Mouse (Mus musculus) limb, embryonic 10.5 days (tissue): ENCODE data around the gene Slfn2. TPM values are rescaled to one million over a fixed set of nuclear protein-coding genes. Genes with fewer than 3 reads are reported as not detected.

Experiments
- DNase-seq: peaks from one replicate; pipeline ENCODE4 v3.0.0-alpha.2; 2017; ENCODE audit warnings: low spot score
- H3K27ac ChIP-seq: fragments of 300-500 bp; sonication (generic); 2 replicates; pipeline ENCODE4 v1.5.1; 2016; ENCODE audit warnings: mild to moderate bottlenecking
- H3K27me3 ChIP-seq: fragments of 300-500 bp; sonication (generic); 2 replicates; pipeline ENCODE4 v1.6.1; 2016; ENCODE audit warnings: low read depth, mild to moderate bottlenecking; ENCODE audit not compliant: poor library complexity, severe bottlenecking
- H3K36me3 ChIP-seq: fragments of 300-500 bp; sonication (generic); 2 replicates; pipeline ENCODE4 v1.6.1; 2016; ENCODE audit warnings: mild to moderate bottlenecking, moderate library complexity
- H3K4me1 ChIP-seq: fragments of 300-500 bp; sonication (generic); 2 replicates; pipeline ENCODE4 v1.6.1; 2016
- H3K4me3 ChIP-seq: fragments of 300-500 bp; sonication (generic); 2 replicates; pipeline ENCODE4 v1.5.1; 2016; ENCODE audit warnings: mild to moderate bottlenecking, moderate library complexity
- H3K9me3 ChIP-seq: fragments of 300-500 bp; sonication (generic); replicated peaks from 2 replicates; pipeline ENCODE4 v1.6.1; 2016; ENCODE audit warnings: mild to moderate bottlenecking
- WGBS: fragments of 180-500 bp; shearing (Covaris S2); methylation state at CpG from one replicate; pipeline ENCODE4 v1.1.7; 2016; 5-methylcytosine and 5-hydroxymethylcytosine counted together
- polyA plus RNA-seq: library from polyadenylated mRNA; unstranded; fragments of >200 nt; fragmentation: Nextera tagmentation; extraction: Ambion mirVana; gene quantifications from 2 replicates; pipeline ENCODE4 v1.2.1, GENCODE M21; 2016

The Slfn2 gene
- polyA plus RNA-seq, 1 experiment from 2014 or later = 1.2 TPM

DNA sequence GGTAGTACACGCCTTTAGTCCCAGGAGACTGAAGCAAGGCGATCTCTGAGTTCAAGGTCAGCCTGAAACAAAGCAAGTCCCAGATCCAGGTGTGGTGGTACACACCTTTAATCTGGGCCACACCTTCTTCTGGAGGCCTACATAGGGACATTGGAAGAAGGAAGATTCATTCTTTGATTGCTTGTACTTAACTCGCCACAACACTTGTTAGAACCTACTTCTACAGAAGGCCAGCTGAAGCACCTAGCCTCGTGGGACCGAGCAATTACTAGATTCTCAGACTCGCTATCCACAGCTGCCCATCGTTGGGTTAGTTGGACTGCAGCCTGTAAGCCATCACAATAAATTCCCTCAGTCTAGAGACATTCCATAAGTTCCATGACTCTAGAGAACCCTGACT, 3.1 kb upstream of the Slfn2 start:
- WGBS = 84% methylated on average over 7 of the region's 7 CpGs
- H3K27me3 ChIP-seq = peaks cover 12% of the 10 kb centered on the region; the same call in 1 of the 2 replicates
- H3K27ac ChIP-seq = no peak overlapping the region
- H3K9me3 ChIP-seq = no peaks in the 10 kb centered on the region
- H3K4me3 ChIP-seq = no peak overlapping the region
- no peak for DNase-seq
- H3K36me3 ChIP-seq = no peaks in the 10 kb centered on the region
- H3K4me1 ChIP-seq = no peaks in the 10 kb centered on the region

DNA sequence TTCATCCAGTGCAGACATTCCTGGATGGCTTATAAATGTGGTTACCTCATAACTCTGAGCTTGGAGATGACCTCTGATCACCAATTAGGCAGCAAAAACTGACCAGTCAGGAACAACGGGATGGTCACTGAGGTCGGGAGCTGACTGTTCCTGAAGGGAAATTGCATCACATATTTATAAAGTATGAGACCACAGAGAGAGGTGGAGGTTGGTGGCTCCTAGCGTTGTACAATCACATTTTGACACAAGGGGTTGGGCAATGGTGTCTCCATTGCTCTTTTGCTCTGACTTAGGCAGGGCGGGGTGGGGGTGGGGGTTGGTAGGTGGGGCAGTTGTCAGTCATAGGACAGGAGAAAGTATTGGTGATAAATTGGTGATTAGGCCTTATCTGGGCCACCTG, 1.8 kb upstream of the Slfn2 start:
- no peak for DNase-seq
- 83% methylated on average over 4 of the region's 4 CpGs for WGBS
- Histone ChIP-seq H3K4me1 (no peaks in the 10 kb centered on the region), H3K9me3 (no peaks in the 10 kb centered on the region), H3K4me3 (no peak overlapping the region), H3K27me3 (peaks cover 12% of the 10 kb centered on the region; the same call in 1 of the 2 replicates), H3K27ac (no peak overlapping the region), H3K36me3 (no peaks in the 10 kb centered on the region)

DNA sequence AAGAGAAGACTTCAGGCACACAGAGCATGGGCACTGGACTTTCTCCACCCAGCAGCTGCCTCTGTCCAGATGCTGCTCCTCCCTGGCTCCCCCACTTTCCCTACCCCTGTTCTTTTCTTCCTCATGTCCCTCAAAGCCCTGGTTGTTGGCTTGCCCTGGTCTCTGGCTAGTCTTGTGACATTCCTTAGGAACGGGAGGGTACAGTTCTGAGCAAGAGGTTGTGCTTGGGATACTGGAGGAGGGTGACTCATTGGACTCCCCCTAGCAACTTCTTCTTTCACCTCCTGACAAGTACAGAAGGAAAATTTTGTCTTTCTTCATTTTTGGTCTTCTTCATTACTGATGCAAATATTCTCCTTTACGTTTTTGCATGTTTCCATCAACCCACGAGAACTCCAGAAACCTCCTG, 967 bp upstream of the Slfn2 start:
- Histone ChIP-seq H3K9me3 (no peaks in the 10 kb centered on the region), H3K27ac (no peak overlapping the region), H3K27me3 (peaks cover 12% of the 10 kb centered on the region; the same call in 1 of the 2 replicates), H3K4me3 (no peak overlapping the region), H3K4me1 (no peaks in the 10 kb centered on the region), H3K36me3 (no peaks in the 10 kb centered on the region)
- WGBS = 64% methylated on average over 3 of the region's 3 CpGs
- no peak for DNase-seq

DNA sequence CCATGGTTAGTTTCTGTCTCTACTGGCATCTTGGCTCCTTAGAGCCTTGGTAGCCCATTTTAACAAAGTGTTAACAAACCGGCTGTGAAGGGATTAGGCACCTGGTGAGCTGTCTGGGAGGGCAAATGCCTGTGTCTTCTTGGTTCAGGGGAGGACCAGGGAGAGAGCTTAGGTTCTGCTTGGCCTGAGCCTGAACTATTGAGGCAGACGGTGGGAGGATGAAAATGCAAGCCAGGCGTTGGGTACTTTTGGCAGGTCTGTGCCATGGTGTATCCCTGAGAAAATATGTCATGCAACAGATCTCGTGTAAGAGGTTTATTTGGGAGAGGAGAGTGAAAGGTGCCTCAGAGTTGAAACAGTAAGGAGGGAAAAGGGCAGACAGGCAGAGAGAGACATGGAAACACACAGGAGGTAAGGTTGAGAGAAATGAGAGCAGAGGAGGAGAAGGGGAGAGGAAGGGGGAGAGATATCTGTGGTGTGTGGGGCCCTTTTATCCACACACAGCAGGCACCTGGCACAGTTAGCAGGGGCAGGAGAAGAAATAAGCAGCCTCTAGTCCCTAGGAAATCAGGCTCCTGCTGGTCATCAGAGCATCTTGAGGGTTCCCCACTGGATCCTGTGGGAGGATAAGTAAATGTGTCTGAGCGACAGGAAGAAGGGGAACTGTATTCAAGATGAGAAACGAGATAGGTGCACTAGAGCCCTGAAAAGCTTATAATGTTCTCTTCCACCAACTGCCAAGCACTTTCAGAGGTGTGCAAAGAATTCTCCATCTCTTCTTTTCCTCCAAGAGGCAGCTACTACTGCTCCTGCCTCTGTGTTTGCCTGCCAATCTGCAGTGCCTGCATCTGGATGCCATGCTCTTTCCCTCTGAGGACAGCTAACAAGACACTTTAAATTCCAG, 781 bp downstream of the Slfn2 start:
- WGBS = 26% methylated on average over 6 of the region's 6 CpGs
- no peak overlapping the region for H3K27ac ChIP-seq

DNA sequence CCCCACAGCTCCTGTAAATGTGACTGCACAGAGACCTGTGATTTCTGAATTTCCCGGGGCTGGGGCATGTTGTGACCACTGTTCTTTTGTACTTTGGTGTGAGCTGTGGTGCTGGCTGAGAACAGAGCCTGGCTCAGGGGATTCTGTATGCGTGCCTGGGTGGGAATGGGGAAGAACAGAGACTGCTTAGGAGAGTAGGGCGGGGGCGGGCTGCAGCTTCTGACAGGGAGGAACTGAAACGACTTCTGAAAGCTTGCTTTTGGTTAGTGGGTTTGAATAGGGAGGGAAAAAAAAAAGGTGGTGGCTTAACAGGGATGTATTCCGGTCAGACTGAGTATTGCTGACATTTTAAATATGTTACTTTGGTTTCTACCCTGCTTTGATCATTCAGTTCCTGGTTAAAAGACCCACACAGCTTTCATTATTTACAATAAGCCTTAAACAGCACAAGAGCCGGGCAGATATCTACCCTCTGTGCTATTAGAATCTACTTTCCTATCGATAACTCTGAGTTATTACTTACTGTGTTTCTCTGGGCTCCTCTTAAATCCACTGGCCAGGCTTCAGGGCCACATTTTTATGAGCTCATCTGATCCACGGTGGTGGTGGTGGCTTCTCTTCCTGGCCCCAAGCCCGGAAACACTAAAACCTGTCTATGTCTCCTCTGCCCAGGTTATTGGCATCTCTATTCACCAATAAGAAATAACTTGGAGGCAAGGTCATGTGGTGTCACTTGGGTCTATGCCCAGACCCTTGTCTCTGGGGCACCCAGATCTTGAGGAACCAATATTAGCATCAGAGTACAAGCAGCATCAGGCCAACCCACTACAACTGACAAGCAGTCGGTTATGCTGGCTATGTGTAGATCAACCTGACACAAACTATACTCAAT, 2.0 kb downstream of the Slfn2 start:
- Histone ChIP-seq H3K27me3 (peaks cover 12% of the 10 kb centered on the region; the same call in 1 of the 2 replicates), H3K27ac (no peak overlapping the region), H3K4me1 (no peaks in the 10 kb centered on the region), H3K36me3 (no peaks in the 10 kb centered on the region), H3K4me3 (no peak overlapping the region), H3K9me3 (no peaks in the 10 kb centered on the region)
- 58% methylated on average over 11 of the region's 11 CpGs for WGBS
- DNase-seq = no peak

More for the DNA sequence above, 781 bp downstream of the Slfn2 start:
- Histone ChIP-seq H3K4me3 (no peak overlapping the region), H3K9me3 (no peaks in the 10 kb centered on the region), H3K4me1 (no peaks in the 10 kb centered on the region), H3K27me3 (peaks cover 12% of the 10 kb centered on the region; the same call in 1 of the 2 replicates), H3K36me3 (no peaks in the 10 kb centered on the region)
- DNase-seq = no peak

DNA sequence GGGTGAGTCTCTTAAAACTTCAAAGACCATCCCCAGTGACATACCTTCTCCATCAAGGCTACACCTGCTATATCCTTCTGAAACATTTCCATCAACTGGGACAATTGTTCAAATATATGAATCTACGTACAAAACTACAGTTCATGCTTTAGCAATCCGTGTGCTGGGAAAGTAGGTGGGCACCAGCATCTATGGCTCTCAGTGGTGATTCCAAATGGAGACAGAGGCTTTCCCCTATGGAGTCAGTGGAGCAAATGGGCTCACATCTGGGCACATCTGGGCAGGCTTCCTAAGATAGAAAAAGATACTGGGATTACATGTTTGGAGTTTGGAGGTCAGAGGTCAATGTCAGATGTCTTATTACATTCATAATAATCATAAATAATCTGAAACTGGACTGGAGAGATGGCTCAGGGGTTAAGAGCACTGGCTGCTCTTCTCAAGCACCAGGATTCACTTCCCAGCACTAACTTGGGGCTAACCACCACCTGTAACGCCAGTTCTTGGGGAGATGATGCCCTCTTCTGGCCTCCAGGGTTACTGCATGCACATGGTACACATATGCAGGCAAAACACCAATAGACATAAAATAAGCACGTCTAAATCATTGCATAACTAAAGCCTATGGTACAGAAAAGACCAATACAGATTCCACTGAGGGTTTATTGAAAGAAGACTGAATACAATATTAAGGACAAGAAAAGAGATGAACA, 3.2 kb downstream of the Slfn2 start:
- peaks cover 12% of the 10 kb centered on the region; the same call in 1 of the 2 replicates for H3K27me3 ChIP-seq
- H3K27ac ChIP-seq = no peak overlapping the region
- DNase-seq = no peak
- 75% methylated on average over 4 of the region's 4 CpGs for WGBS
- H3K4me3 ChIP-seq = no peak overlapping the region
- no peaks in the 10 kb centered on the region for H3K4me1 ChIP-seq
- H3K36me3 ChIP-seq = no peaks in the 10 kb centered on the region
- no peaks in the 10 kb centered on the region for H3K9me3 ChIP-seq

DNA sequence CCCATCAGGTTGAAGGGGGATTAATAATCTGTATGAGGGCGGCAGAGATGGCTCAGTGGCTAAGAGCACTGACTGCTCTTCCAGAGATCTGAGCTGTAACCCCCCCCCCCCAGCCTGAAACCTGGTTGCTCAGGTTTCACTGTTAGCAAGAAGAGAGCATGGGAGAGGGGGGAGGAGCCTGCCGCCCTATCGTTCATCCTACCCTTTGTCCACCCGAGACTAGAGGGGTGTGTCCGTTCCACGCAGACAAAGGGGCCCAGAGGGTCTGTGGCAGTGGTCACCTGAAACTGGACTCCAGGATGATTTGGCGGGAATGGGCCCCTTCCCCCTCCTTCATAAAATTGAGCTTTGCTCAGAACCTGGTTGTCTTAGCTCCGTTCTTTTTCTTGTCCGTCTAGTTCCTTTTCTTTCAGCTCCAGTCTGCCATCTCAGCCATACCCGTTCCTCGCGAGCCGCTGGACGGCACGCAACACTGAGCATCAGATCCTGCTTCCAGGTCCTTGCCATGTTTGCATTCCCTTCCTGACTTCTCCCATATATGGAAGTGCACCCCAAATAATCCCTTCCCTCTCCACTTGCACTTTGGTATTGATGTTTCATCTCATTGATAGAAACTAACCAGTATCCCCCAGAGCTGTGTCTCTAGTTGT, 5.5 kb downstream of the Slfn2 start:
- Histone ChIP-seq H3K27me3 (peaks cover 7% of the 10 kb centered on the region; the same call in 1 of the 2 replicates), H3K9me3 (no peaks in the 10 kb centered on the region), H3K36me3 (no peaks in the 10 kb centered on the region), H3K4me3 (no peak overlapping the region), H3K27ac (no peak overlapping the region), H3K4me1 (no peaks in the 10 kb centered on the region)
- DNase-seq = no peak
- 91% methylated on average over 15 of the region's 15 CpGs for WGBS

DNA sequence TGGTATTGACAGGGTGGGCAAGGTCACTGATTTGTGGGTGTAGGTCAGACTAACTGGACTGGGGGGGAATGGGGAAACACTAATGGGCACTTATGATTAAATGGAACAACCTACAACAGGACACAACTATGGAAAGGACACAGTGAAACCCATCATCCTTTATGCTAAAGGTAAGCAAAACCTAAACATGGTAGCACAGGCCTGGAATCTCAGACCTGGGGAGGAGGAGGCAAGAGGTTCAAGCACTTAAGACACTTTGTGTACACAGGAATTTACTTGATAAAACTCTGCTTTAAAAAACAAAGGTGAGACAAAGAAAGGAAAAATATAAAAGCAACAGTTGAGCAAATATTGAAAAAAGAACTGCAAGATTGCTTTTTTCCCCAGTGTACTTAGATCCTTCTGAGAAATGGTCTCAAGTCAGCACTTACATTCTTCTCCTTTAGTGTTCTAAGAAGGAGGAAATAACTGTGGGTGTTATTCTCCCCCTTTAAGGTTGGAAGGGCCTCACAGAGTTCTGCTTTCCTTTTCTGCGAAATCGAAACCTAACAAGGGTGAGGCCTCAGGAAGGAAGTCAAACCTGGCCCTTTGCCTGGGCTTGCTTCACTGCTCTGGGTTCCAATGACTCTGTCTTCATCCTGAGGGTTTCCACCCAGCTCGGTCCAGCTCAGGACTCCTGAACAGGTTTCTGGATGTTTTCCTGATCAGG, 13.0 kb downstream of the Slfn2 start:
- WGBS = 81% methylated on average over 3 of the region's 3 CpGs
- no peaks in the 10 kb centered on the region for H3K4me1 ChIP-seq
- no peaks in the 10 kb centered on the region for H3K36me3 ChIP-seq
- no peak overlapping the region for H3K27ac ChIP-seq
- H3K9me3 ChIP-seq = no peaks in the 10 kb centered on the region
- no peak overlapping the region for H3K4me3 ChIP-seq
- no peaks in the 10 kb centered on the region for H3K27me3 ChIP-seq
- peak; percentile 25 for DNase-seq

DNA sequence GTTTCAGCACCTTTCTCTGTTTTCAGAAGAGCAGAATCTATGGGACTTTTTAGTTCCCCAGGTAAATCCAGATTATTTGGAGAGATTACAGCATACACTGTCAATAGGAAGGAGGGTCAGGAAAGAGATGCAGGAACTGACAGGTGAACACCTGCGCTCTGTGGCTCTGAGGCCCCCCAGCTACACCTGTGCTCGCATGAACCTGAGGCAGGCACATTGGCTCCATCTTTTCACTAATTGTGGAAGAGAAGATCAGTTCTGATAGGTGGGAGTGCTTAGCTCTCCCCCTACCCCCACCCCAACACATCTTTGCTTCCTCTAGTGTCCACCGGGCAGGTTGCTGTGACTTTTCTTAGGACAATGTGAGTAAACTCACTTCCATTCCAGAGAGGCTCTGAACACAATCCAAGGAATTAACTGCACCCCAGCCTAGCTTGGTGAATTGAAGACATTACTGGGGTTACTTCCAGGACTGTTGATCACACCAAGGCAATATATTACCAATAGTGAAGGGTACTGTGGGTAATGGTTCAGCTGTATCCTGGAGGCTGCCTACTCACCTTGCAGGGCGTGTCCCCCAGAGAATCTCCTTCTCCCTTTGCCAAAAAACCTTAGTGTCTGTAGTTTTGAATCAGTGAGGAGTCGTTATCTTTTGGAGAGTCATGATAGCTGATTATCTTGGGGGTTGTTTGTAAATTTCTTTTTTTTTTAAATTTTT, 13.7 kb downstream of the Slfn2 start:
- no peak overlapping the region for H3K27ac ChIP-seq
- WGBS = 88% methylated on average over 5 of the region's 5 CpGs
- H3K4me3 ChIP-seq = no peak overlapping the region
- no peaks in the 10 kb centered on the region for H3K27me3 ChIP-seq
- H3K36me3 ChIP-seq = no peaks in the 10 kb centered on the region
- H3K4me1 ChIP-seq = no peaks in the 10 kb centered on the region
- peak; percentile 6 for DNase-seq
- H3K9me3 ChIP-seq = no peaks in the 10 kb centered on the region

DNA sequence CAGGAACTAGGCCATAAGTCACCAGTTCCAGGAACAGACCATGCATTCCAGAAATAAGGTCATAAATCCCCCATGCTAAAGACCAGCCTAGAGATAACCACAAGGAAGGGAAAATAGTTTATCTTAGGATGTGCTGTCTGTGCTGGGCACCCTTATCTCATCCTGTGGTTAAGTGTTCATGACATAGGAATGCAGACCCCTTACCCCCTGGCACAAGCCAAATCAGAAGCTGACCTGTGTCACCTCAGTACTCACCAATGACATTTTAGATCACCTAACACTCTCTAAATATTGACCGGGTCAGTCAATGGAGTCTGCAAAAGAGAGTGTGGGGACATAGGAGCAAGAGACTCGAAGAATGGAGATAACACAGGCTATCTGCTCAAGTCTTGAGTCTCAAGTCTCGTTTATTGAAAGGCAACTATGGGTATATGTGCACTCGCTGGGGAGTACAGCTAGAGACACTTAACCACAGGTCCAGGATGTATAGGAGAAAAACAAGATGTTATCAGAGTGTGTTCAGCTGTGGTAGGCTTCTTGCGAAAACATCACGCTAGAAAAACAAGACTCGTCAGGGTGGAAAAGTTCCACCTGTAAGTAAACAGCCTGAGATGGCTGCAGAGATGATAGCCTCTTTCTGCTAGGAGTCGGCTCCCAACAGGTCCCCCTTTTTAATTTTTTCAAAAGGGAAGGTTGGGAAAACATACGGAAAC, 14.7 kb downstream of the Slfn2 start:
- Histone ChIP-seq H3K36me3 (no peaks in the 10 kb centered on the region), H3K4me1 (no peaks in the 10 kb centered on the region), H3K9me3 (no peaks in the 10 kb centered on the region), H3K27ac (no peak overlapping the region), H3K4me3 (no peak overlapping the region), H3K27me3 (no peaks in the 10 kb centered on the region)
- peak; percentile 7 for DNase-seq
- WGBS = 79% methylated on average over 9 of the region's 9 CpGs
